ENCODE assay signal across 17 mouse cellular contexts in genomic region chr6:17251958-17252357, GRCm38 (mm10). TPM values are rescaled to one million over a fixed set of nuclear protein-coding genes. Genes with fewer than 3 reads are reported as not detected.
"Had no signal": no experiment of that assay in that cellular context is flagged by ENCODE, and none has a peak within 500 bp of the region (broad histone marks: within the 10 kb centered on the region; RNA-seq: fewer than 3 reads in every experiment).

No protein-coding gene starts in this region.

- H3K9ac ChIP-seq: neural tube, embryonic 13.5 days; neural tube, embryonic 15.5 days; stomach, embryonic 15.5 days had no signal

- H3K4me3 ChIP-seq: neural tube, embryonic 13.5 days; neural tube, embryonic 15.5 days; stomach, embryonic 15.5 days had no signal

- H3K9me3 ChIP-seq: neural tube, embryonic 13.5 days; neural tube, embryonic 15.5 days; stomach, embryonic 15.5 days had no signal

- H3K27me3 ChIP-seq: neural tube, embryonic 13.5 days; neural tube, embryonic 15.5 days; stomach, embryonic 15.5 days had no signal

- H3K36me3 ChIP-seq: neural tube, embryonic 13.5 days; neural tube, embryonic 15.5 days; stomach, embryonic 15.5 days had no signal

- H3K27ac ChIP-seq: neural tube, embryonic 13.5 days; neural tube, embryonic 15.5 days; stomach, embryonic 15.5 days; stomach, postnatal 0 days had no signal

- H3K4me2 ChIP-seq: neural tube, embryonic 13.5 days; neural tube, embryonic 15.5 days; stomach, embryonic 15.5 days had no signal

- DNase-seq: retina, postnatal 1 day; right cerebral cortex, adult 18-20 months; right cerebral cortex, postnatal 14 days; right cerebral cortex, postnatal 25 days; right cerebral cortex, postnatal 4 days; spleen, adult 18-20 months; thymus, adult 18-20 months; thymus, adult 2 months; thymus, postnatal 14 days; thymus, postnatal 25 days; thymus, postnatal 36 days; thymus, postnatal 4 days had no signal

- H3K4me1 ChIP-seq: neural tube, embryonic 15.5 days; stomach, embryonic 15.5 days had no signal

RNA-seq across cellular contexts. Expression of gene Cav1, which starts 54.2 kb away (rescaled TPM):
- total RNA-seq: neutrophil, adult 5-6 weeks had no signal
